Mouse (Mus musculus) spleen, postnatal 36 days (tissue): Measurements from ENCODE around the gene Atp5f1.
"Not testable (repeated sequence)": the region's sequence is repeated elsewhere in the genome, so short reads cannot be mapped to it uniquely, and the experiment has no call there.

Source experiments
- DNase-seq, 2 experiments: peaks; one replicate each; pipeline ENCODE4 v3.0.0; 2022; ENCODE audit warnings: low spot score in 2 of 2, mixed read lengths in 1 of 2

Gene Atp5f1

DNA sequence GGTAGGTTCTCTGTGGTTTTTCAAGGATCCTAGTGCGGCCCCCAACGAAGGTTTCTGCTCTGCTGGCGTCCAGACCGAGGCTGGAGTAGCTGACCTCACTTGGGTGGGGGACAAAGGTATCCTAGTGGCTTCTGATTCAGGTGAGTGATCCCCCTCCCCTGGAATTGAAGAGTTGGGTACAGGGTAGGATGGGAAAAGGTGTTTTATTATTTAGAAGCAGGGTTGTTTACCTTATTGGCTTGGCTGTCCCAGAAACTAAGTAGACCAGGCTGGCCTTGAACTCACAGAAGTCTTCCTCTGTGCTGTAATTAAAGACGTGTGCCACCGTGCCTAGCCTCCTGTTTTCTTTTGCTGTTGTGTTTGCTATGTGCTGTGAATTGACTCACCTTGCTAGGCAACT, at the start of gene Atp5f1:
Gene Atp5f1, minus strand, starts transcription at position 101 of the 400 bp plus-strand sequence.
- DNase-seq = no peak

GRCm38 (mm10) chr3:106003360-106003759, 43.5 kb upstream of the Atp5f1 start:
- not testable (repeated sequence) for DNase-seq

DNA sequence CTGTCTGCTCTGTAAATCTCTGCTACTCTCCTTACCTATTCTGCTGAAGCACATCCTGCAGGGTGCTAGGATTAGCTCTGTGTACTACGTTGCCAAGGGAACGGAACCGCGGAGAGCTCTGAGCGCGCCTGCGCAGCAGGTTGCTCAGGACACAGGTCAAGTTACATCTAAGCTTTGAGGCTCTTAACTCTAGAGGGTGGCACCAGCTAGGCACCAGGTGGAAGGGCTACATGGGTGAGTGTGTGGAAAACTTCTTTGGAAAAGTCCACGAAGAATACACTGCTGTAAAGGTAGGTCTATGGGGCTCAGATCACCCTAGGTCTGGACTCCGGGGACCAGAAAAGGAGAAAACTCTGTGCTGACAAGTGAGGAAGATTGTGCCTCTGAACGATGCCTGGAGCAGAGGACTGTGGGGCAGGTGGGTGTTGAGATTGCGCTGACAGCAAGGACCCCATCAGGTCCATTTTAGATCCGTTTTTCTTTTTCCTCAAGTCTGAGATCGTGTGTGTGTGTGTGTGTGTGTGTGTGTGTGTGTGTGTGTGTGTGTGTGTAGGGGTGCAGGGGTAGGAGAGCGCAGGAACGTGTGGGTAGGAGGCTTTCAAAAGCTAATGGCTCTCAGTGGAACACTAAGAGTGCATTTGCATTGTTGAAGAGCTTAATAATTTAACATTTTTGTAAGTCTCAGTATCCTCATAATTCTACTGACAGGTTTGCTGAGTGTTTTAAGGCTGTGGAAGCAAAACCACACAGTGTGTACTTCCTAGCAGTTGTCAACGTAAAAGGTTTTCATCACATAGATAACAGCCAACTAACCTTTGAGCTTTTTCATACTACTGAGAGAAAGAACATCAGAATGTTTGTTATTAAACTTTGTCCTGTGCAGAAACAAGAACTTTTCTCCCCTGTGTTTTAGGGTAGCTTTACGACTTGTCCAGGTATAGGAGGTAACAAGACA, 41.8 kb upstream of the Atp5f1 start:
- peak; percentile 56 to 61 for DNase-seq

GRCm38 (mm10) chr3:106000707-106001375, 40.9 kb upstream of the Atp5f1 start:
- peak; percentile 33 to 43 for DNase-seq

GRCm38 (mm10) chr3:105994730-105995129, 34.8 kb upstream of the Atp5f1 start:
- DNase-seq = peak; percentile 11 to 22

- peak; percentile 28 to 61 for DNase-seq
Measured at GRCm38 (mm10) chr3:105991653-105992283, 31.9 kb upstream of the Atp5f1 start.

- DNase-seq = not testable (repeated sequence)
Measured at GRCm38 (mm10) chr3:105989611-105990010, 29.7 kb upstream of the Atp5f1 start.

DNA sequence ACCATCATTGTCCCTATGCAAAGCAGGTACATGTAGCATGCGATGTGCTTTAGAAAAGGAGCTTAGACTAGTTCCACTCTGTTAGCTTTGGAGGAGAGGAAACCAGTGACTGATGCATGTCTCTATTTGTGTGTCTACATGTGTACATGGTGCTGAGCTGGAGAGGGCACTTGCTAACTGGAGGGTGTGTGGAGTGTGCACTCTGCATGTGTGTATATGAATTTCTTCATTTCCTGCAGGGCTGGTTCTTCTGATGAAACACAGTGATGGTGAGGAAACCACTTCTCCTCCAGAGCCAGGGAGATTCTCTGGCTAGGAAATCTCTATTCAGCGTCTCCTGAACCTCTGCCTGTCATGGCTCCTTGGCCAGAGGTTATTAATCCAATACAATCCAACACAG, 14.3 kb upstream of the Atp5f1 start:
- DNase-seq = no peak

DNA sequence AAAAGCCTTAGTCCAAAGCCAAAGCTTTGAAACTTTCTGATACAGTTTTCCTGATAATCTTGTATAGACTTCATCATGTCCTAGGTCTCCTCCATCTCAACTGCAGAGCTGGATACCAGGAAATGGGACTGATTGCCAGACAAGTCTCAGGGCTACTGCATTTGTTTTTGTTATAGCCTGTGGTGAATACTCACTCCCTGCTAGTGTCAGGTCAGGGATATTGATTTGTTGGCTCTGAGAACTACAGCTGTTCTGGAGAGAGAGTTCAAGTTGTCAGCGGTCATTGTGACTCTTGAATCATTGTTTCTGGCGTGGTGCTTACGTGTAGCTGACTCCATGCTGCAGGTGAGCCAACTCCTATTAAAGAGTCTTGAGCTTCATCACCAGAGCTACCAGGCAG, 13.5 kb upstream of the Atp5f1 start, which contains the start of gene Ovgp1:
Gene Ovgp1, plus strand, starts transcription at position 301 of the 400 bp plus-strand sequence.
- no peak for DNase-seq

DNA sequence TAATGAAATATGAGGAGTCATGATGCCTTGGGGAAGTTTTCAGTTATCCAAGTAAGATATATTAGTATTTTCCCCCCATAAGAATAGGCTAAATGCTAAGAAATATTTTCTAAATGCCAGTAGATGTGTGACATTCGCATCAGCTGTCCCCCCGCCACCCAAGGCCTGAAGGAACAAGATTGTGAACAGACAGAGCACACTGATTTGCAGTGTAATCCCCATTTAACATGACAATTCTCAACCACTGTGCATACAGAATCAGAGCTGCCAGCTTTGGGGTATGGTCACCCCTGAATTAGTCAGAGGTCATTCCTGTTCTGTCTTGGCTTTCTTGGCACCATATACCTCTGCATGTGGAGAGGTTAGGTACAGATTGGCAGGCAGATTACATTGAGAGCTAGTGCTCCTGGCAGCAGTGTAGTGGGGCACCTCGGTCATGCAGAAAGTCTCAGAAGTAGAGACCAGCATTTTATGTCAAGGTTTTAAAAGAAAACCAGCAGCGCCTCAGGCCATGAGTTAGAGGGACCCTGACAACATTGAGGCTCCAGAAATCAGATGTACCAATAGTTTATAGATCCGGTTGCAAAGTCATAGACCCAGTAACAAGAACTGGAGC, 12.0 kb upstream of the Atp5f1 start:
- no peak for DNase-seq

DNA sequence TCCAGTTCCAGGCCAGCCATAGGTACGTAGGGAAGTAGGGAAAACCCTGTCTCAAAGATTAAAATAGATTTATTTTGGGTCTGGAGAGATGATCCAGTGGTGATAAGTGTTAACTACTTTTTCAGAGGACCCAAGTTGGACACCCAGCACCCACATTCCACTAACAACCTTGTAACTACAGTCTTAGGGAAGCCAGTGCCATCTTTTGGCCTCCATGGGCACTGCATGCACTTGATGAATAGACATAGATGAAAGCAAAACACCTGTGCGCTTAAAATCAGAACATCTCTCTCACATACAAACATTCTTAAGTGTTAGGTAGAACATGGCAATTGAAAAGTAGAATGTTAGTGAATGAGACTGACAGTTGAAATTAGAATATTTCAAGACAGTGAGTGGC, 801 bp upstream of the Atp5f1 start:
- DNase-seq = peak in 1 of 2 experiments; percentile 4

- no peak for DNase-seq
Measured at GRCm38 (mm10) chr3:105959585-105959984, 314 bp downstream of the Atp5f1 start.

DNA sequence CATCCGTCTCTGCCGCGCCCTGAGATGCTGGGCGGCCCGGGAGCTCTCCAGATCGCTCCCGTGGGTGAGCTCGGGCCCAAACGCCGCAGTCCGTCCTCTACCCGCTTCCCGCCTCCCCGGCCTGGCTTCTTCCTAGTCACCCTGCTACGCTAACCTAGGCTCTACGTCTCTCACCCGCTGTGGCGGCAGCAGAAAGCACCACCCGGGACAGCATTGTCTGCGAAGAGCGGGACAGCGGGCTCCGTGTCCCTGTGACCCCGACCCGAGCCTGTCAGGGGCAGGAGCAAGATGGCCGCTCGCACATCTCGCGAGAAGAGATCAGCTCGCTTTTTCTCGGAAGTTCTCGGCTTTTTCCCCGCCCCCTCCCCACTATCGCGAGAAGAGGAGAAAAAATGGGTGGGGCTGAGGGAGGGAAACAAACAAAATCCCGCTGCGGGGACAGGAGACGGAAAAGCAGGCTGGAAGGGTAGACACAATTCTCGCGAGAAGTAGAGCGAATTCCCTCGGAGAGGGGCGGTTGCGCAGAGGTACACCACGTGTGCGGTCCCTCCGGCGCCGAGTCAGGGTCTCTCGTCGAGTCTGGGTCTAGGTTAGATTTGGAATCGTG, 822 bp downstream of the Atp5f1 start, which contains the start of gene Wdr77:
Gene Wdr77, plus strand, starts transcription at position 396 of the 607 bp plus-strand sequence.
- DNase-seq = peak; percentile 92 to 96

DNA sequence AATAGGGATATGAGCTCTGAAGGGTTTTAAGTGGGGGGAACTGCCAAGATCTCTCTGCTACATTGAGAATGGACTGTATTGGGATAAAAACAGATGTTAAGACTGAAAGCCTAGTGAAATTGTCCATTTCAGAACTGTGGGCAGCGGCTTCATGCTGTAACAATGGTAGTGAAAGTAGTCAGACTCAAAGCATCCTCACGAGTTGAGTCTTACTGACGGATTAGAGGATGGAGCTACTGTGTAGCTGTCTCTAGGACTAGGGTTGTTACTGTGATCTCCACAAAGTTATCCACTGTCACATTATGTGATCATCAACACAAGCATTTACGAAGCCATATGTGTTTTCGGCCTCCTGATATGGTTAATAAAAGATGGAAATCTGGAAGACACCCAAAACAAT, 1.7 kb downstream of the Atp5f1 start:
- no peak for DNase-seq

- no peak for DNase-seq
Measured at GRCm38 (mm10) chr3:105957235-105957634, 2.7 kb downstream of the Atp5f1 start.

DNA sequence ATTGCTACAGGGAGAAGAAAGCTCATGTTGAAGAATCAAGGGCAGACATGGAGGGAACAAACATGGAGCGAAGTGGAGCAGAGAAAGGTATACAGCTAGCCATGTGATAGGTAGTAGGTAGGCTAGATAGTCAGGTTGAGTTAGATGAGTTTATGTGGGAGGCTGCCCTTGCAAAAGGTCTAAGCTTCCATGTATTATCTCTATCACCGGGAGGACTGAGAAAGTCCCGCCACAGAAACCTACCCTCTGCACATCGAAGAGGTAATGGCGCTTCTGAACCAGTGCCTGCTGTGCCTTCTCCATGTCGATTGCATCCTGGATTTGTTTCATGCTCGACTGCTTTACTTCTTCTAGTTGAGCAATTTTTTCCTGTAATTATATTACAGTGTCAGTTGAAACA, 8.6 kb downstream of the Atp5f1 start:
- no peak for DNase-seq

DNA sequence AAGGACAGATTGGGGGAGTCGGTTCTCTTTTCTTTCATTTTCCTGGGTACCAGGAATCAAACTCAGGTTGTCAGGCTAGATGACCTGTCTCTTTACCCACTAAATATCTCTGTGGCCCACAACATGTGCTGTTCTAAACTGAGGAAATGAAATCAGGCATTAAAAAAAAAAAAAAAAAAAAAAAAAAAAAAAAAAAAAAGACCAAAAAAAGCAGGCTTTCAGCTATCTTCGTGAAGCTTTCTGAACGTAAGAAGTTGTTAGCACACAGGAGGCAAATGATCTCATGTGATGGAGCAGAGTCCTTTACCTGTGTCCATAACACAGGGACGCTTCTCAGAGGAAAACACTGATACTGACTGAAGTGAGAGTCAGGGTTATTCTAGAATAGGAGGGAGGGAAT, 23.8 kb downstream of the Atp5f1 start:
- no peak for DNase-seq

DNA sequence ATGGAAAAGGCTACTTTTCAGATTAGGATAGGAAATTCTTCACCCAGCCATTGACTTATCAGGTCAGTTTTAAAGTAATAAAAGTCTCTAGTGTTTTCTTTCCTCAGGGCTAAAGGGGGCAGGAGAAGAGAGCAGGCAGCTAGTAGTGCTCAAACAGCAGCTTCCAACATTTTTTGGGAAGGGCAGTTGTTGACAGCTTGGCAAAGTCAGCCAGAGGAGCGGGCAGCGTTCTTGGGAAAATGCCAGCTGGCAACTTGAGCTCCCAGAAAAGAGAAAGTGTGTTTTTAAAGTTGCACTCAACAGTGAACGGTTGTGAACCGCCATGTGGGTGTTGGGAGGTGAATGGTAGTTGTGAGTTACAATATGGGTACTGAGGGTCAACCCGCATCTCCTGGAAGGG, 24.9 kb downstream of the Atp5f1 start:
- no peak for DNase-seq

- DNase-seq = no peak
Measured at GRCm38 (mm10) chr3:105933926-105934325, 26.0 kb downstream of the Atp5f1 start.

DNA sequence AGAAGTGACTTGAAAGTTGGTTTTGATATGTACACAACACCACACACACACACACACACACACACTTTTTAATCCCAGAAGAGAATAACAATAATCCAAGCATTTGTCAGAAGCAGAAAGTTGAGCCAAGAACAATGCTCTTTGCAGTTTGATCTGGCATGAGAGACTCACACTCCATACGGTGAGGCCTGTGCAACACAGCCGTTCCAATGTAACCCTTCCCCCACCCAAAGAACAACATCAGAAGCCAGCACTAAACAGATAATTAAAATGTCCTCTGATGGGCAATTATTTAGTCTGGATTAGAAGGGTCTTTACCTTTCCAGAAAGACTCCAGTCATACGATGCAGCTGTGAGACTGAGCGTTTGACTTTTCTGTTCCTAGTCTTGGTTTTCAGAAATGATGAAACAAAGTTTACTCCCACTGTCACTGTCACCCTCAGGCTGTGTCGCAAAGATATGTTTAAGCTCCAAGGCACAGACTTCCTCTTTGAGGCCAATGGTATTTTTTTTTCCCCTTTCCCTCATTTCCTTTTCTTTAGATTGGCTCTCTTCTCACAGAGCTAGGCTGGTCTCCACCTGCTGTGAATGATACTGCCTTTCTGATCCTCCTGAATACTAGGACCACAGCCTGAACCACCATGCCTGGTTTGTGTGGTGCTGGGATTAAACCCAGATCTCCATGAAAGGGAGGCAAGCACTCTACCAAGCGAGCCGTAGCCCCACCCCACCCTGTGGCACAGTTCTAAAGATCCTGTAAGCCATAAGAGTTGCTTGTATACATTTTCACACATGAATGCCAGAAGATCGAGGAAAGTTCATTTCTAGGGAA, 27.4 kb downstream of the Atp5f1 start, which contains the start of gene I830077J02Rik:
Gene I830077J02Rik, minus strand, starts transcription at position 425 of the 832 bp plus-strand sequence.
- peak in 1 of 2 experiments; percentile 39 for DNase-seq
